Mouse (Mus musculus): Measurements from ENCODE around the gene Rab11fip5.

DNA sequence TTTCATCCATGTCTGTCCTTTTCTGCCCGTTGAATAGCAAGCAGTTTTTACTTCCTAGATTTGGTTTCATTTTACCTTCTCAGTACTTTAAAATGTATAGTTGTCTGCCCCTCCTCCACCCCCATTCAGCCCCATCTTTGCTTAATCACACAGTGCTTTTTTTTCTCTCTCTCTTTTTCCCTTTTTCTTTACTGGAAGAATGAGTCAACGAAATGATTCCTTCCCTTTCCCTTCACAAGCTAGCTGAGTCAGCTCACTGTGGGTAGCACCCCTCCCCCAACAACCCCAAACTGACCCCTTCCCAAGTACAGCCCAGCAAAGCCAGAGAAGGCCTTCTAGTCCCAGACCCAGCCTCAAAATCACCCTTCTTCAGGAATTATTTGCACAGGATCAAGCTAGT is 49.3 kb downstream of the Rab11fip5 start:
- no peak for TF ChIP-seq POLR2A (IDR thresholded peaks at IDR 0.05; ENCODE audit: insufficient read depth, low read depth, low read length)
- no peak for TF ChIP-seq CTCF (IDR thresholded peaks at IDR 0.05; ENCODE audit: insufficient read depth, low read depth, low read length)
